Mouse (Mus musculus) hindbrain, embryonic 15.5 days (tissue): ENCODE measurements at regions not wholly inside any gene's neighbourhood (a gene's known extent, or its start where the extent isn't known, plus 50 kb on each side); places are given as distances from the start of the nearest gene placed in this dataset.

Experiments used
- ATAC-seq: fragments of 200-750 bp; cut with Nextera tagmentation; 2 replicates; pipeline ENCODE4 v1.8.0; 2017; ENCODE audit warnings: low read depth, moderate number of reproducible peaks, moderate TSS enrichment; ENCODE audit not compliant: low FRiP score
- H3K27ac ChIP-seq: fragments of 300-500 bp; sonication (generic); replicated peaks from 2 replicates; pipeline ENCODE4 v1.5.1; 2015; ENCODE audit warnings: mild to moderate bottlenecking, inconsistent platforms
- H3K27me3 ChIP-seq: fragments of 300-500 bp; sonication (generic); 2 replicates; pipeline ENCODE4 v1.6.1; 2015; ENCODE audit warnings: control low read depth, inconsistent platforms
- H3K36me3 ChIP-seq: fragments of 300-500 bp; sonication (generic); 2 replicates; pipeline ENCODE4 v1.6.1; 2015; ENCODE audit warnings: control low read depth, inconsistent platforms
- H3K4me1 ChIP-seq: fragments of 300-500 bp; sonication (generic); replicated peaks from 2 replicates; pipeline ENCODE4 v1.6.1; 2015; ENCODE audit warnings: control low read depth, inconsistent platforms
- H3K4me2 ChIP-seq: fragments of 300-500 bp; sonication (generic); 2 replicates; pipeline ENCODE4 v1.6.1; 2015; ENCODE audit warnings: moderate library complexity, mild to moderate bottlenecking, inconsistent platforms
- H3K4me3 ChIP-seq: fragments of 300-500 bp; sonication (generic); 2 replicates; pipeline ENCODE4 v1.5.1; 2015; ENCODE audit warnings: mild to moderate bottlenecking, inconsistent platforms
- H3K9ac ChIP-seq: fragments of 300-500 bp; sonication (generic); 2 replicates; pipeline ENCODE4 v1.6.1; 2015; ENCODE audit warnings: inconsistent platforms
- H3K9me3 ChIP-seq: fragments of 300-500 bp; sonication (generic); 2 replicates; pipeline ENCODE4 v1.6.1; 2016; ENCODE audit warnings: control low read depth, inconsistent platforms
- WGBS: fragments of 180-500 bp; shearing (Covaris S2); methylation state at CpG from one replicate; pipeline ENCODE4 v1.1.7; 2015; 5-methylcytosine and 5-hydroxymethylcytosine counted together

DNA sequence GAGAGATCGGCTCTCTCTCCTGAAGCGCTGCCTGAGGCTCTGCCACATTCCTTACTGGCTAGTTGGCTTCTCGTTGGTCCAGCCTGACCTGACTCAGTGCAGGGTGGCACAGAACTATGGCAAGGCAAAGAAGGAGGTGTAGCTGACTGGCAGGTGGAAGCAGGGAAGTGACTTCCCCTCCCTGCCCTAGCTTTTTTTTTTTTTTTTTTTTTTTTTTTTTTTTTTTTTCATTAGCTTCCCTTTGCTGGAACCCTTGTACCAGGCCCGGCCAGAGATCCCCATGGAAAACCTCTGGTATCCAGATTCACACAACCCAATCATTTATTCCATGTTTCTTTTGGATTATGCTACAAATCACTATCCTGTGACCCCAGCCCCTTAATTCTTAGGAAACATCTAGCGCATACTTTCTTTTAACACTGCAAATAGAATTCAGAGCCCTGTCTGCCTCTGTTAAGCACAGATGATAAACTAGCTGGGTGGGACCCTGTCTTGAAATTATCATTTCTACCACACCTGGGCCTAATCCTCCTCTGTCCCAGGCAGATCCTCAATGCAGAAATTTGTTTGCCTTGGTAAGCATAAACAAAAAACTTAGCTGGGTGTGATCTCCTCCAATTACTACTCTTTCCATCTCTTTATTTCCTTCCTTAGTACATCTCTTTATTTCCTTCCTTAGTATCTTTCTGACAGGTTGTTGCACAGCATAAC is 742.9 kb downstream of the Hace1 start:
- no peaks in the 10 kb centered on the region for H3K9me3 ChIP-seq
- H3K4me2 ChIP-seq = no peak overlapping the region
- H3K4me3 ChIP-seq = no peak overlapping the region
- no peaks in the 10 kb centered on the region for H3K27me3 ChIP-seq
- no peak overlapping the region for H3K9ac ChIP-seq
- no peaks in the 10 kb centered on the region for H3K4me1 ChIP-seq
- H3K27ac ChIP-seq = no peak overlapping the region
- no peaks in the 10 kb centered on the region for H3K36me3 ChIP-seq
- no peak for ATAC-seq
- 87% methylated on average over 5 of the region's 5 CpGs for WGBS

GRCm38 (mm10) chr10:46321040-46321439 is 743.4 kb downstream of the Hace1 start:
- no peak overlapping the region for H3K9ac ChIP-seq
- no peaks in the 10 kb centered on the region for H3K4me1 ChIP-seq
- H3K4me3 ChIP-seq = no peak overlapping the region
- no peak for ATAC-seq
- H3K27me3 ChIP-seq = no peaks in the 10 kb centered on the region
- H3K4me2 ChIP-seq = no peak overlapping the region
- WGBS = 92% methylated on average over 3 of the region's 3 CpGs
- H3K9me3 ChIP-seq = no peaks in the 10 kb centered on the region
- H3K27ac ChIP-seq = no peak overlapping the region
- no peaks in the 10 kb centered on the region for H3K36me3 ChIP-seq

- ATAC-seq = no peak
- Histone ChIP-seq H3K4me3 (no peak overlapping the region), H3K9ac (no peak overlapping the region), H3K36me3 (no peaks in the 10 kb centered on the region), H3K27me3 (no peaks in the 10 kb centered on the region), H3K4me1 (no peaks in the 10 kb centered on the region), H3K9me3 (no peaks in the 10 kb centered on the region), H3K27ac (no peak overlapping the region), H3K4me2 (no peak overlapping the region)
- WGBS = 77% methylated on average over 1 of the region's 1 CpGs
Measured at GRCm38 (mm10) chr10:46329052-46329451, 751.4 kb downstream of the Hace1 start.

DNA sequence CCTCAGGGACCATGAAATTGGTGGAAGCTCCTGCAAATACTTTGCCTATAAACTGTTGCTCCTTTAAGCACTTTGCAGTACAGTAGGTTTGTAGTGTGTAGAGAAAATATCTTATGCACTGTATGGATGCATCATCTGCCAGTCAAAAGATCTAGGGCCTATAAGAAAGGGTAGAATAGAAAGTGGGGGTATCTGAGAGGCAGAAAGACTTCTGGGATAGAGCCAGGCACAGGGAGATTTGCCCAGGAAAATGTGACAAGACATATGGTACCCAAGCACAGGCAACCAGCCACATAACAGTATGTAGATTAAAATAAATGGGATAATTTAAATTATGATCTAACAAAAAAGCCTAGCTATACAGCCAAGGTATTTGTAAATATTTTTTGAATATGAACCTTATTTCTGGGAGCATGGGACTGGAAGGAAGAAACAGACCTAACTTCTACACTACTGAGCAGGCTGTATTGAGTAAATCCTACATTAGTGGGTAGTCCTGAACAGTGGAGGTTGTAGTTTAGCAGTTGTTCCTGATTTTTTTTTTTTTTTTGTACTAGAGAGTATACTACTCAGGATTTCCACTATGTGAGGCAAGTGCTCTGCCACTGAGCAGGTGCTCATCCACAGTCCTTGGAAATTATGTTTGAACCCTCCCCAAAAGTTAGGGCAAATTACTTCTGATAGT is 754.1 kb downstream of the Hace1 start:
- no peak for ATAC-seq
- no peak overlapping the region for H3K9ac ChIP-seq

GRCm38 (mm10) chr10:46333231-46333630 is 755.6 kb downstream of the Hace1 start:
- ATAC-seq = no peak
- H3K4me1 ChIP-seq = no peaks in the 10 kb centered on the region
- no peak overlapping the region for H3K4me2 ChIP-seq
- H3K27ac ChIP-seq = no peak overlapping the region
- H3K27me3 ChIP-seq = no peaks in the 10 kb centered on the region
- no peaks in the 10 kb centered on the region for H3K9me3 ChIP-seq
- H3K36me3 ChIP-seq = no peaks in the 10 kb centered on the region
- no peak overlapping the region for H3K9ac ChIP-seq
- no peak overlapping the region for H3K4me3 ChIP-seq

More for the DNA sequence above, 754.1 kb downstream of the Hace1 start:
- Histone ChIP-seq H3K27ac (no peak overlapping the region), H3K4me1 (no peaks in the 10 kb centered on the region), H3K4me3 (no peak overlapping the region), H3K27me3 (no peaks in the 10 kb centered on the region), H3K9me3 (no peaks in the 10 kb centered on the region), H3K4me2 (no peak overlapping the region), H3K36me3 (no peaks in the 10 kb centered on the region)

- no peaks in the 10 kb centered on the region for H3K36me3 ChIP-seq
- H3K4me2 ChIP-seq = no peak overlapping the region
- no peak overlapping the region for H3K27ac ChIP-seq
- no peaks in the 10 kb centered on the region for H3K27me3 ChIP-seq
- H3K4me3 ChIP-seq = no peak overlapping the region
- no peak overlapping the region for H3K9ac ChIP-seq
- H3K9me3 ChIP-seq = no peaks in the 10 kb centered on the region
- 59% methylated on average over 4 of the region's 4 CpGs for WGBS
- peaks cover 4% of the 10 kb centered on the region for H3K4me1 ChIP-seq
- ATAC-seq = no peak
Measured at GRCm38 (mm10) chr10:46345315-46345714, 767.7 kb downstream of the Hace1 start.

- peak; percentile 65; the same call in 1 of the 2 replicates for ATAC-seq
- H3K4me2 ChIP-seq = no peak overlapping the region
- H3K36me3 ChIP-seq = no peaks in the 10 kb centered on the region
- H3K27me3 ChIP-seq = no peaks in the 10 kb centered on the region
- H3K4me1 ChIP-seq = peaks cover 5% of the 10 kb centered on the region
- no peak overlapping the region for H3K9ac ChIP-seq
- 24% methylated on average over 4 of the region's 4 CpGs for WGBS
- no peak overlapping the region for H3K27ac ChIP-seq
- no peak overlapping the region for H3K4me3 ChIP-seq
- no peaks in the 10 kb centered on the region for H3K9me3 ChIP-seq
Measured at GRCm38 (mm10) chr10:46349613-46350012, 772.0 kb downstream of the Hace1 start.

DNA sequence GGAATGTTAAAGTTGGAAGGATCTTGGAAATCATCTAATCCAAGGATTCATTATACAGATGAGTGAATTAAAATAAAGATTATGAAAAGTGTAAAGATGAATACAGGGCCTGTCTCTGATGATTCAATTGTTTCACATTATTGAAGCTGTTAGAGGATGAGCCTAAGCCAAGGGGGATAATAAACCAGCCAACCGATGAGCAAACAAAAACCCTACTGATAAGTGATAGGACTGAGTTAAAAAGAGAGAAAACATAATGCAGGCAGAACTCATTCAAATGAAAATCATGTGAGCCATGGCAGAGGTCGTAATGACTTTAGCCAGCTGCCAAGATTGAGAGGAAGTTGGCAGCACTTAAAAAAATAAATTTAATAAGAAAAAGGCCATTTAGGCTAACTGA is 772.6 kb downstream of the Hace1 start:
- Histone ChIP-seq H3K27me3 (no peaks in the 10 kb centered on the region), H3K36me3 (no peaks in the 10 kb centered on the region), H3K4me2 (no peak overlapping the region), H3K27ac (no peak overlapping the region), H3K9ac (no peak overlapping the region), H3K4me1 (peaks cover 5% of the 10 kb centered on the region), H3K9me3 (no peaks in the 10 kb centered on the region), H3K4me3 (no peak overlapping the region)
- WGBS = 4% methylated on average over 2 of the region's 2 CpGs
- no peak for ATAC-seq

DNA sequence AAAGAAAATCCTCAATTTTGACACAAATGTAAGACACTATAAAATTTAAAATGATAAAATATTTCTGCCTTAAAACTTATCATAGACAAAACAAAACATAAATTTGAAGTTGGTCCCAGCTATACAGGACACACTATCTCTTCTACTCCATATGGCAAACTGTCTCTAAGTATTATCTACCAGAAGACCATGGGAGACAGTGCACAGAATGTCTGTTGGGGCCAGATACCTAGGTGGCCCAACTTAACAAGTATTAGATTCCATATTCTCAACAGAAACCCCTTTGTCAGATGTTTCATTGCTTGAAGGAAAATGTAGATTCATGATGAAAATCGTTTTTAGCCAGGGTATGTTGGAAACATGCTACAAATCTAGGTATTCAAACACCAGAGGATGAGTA is 779.1 kb downstream of the Hace1 start:
- H3K4me1 ChIP-seq = no peaks in the 10 kb centered on the region

GRCm38 (mm10) chr10:46373715-46374475 is 796.3 kb downstream of the Hace1 start:
- Histone ChIP-seq H3K9me3 (no peaks in the 10 kb centered on the region), H3K27me3 (no peaks in the 10 kb centered on the region), H3K36me3 (no peaks in the 10 kb centered on the region), H3K9ac (no peak overlapping the region), H3K27ac (no peak overlapping the region), H3K4me3 (no peak overlapping the region), H3K4me2 (no peak overlapping the region), H3K4me1 (no peaks in the 10 kb centered on the region)
- no peak for ATAC-seq
- 69% methylated on average over 7 of the region's 7 CpGs for WGBS

More for the DNA sequence above, 779.1 kb downstream of the Hace1 start:
- Histone ChIP-seq H3K9ac (no peak overlapping the region), H3K36me3 (no peaks in the 10 kb centered on the region), H3K4me2 (no peak overlapping the region), H3K9me3 (no peaks in the 10 kb centered on the region), H3K4me3 (no peak overlapping the region), H3K27ac (no peak overlapping the region), H3K27me3 (no peaks in the 10 kb centered on the region)
- WGBS = 86% methylated on average over 1 of the region's 1 CpGs
- no peak for ATAC-seq

- Histone ChIP-seq H3K9me3 (no peaks in the 10 kb centered on the region), H3K4me2 (no peak overlapping the region), H3K9ac (no peak overlapping the region), H3K27me3 (no peaks in the 10 kb centered on the region), H3K27ac (no peak overlapping the region), H3K4me3 (no peak overlapping the region), H3K36me3 (no peaks in the 10 kb centered on the region), H3K4me1 (no peaks in the 10 kb centered on the region)
- WGBS = 90% methylated on average over 3 of the region's 3 CpGs
- no peak for ATAC-seq
Measured at GRCm38 (mm10) chr10:46374646-46375045, 797.0 kb downstream of the Hace1 start.

DNA sequence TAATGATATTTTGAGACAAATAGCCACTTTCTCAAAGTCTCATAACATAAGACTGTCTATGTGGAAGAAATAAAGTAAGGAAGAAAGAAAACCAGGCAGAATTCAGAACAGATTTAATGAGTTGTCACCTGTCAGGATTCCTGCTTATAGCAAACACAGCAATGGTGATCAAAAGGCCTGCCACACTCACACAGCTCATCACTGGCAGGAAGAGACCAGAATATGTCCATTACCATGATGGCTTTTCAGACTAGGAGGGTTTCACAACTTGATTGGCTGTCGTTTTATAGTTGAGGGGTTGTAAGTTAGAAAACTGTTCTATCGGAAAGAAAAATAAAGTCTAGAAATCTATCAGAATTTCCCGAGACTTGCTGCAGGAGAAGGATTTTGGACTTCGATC is 819.5 kb downstream of the Hace1 start:
- no peak overlapping the region for H3K4me2 ChIP-seq
- H3K9me3 ChIP-seq = no peaks in the 10 kb centered on the region
- 87% methylated on average over 4 of the region's 4 CpGs for WGBS
- no peaks in the 10 kb centered on the region for H3K4me1 ChIP-seq
- no peak for ATAC-seq
- H3K4me3 ChIP-seq = no peak overlapping the region
- H3K27ac ChIP-seq = no peak overlapping the region
- H3K36me3 ChIP-seq = no peaks in the 10 kb centered on the region
- no peak overlapping the region for H3K9ac ChIP-seq
- no peaks in the 10 kb centered on the region for H3K27me3 ChIP-seq
